Mouse (Mus musculus): ENCODE measurements around the gene Mageb1. TPM values are rescaled to one million over a fixed set of nuclear protein-coding genes. Genes with fewer than 3 reads are reported as not detected.
"Not testable (repeated sequence)": the region's sequence is repeated elsewhere in the genome, so short reads cannot be mapped to it uniquely, and the experiment has no call there.

Gene Mageb1
- polyA plus RNA-seq (2015; fragmentation: Nextera tagmentation; extraction: Ambion mirVana), result not detected in 2 replicates

DNA sequence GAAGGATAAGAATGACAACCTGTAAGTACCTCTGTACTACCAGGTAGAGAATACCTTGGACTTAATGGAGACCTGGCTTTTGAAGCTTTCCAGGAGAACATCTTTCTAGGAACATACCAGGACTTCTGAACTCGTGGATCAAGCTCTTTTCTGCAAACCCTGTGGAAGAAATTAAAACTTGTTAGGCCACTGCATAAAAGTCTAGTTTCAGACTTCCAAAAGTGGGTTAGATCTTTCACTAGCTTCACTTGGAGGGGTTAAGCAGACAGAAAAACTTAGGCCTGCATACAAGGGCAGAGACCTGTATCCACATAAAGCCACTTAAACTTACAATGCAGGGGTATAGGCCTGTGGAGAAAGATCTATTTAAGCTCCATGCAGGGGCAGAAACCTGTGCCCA, at the start of gene Mageb1:
Gene Mageb1, minus strand, starts transcription at position 101 of the 400 bp plus-strand sequence.
- H3K9ac ChIP-seq; H3K4me1 ChIP-seq (replicated peaks); ATAC-seq (ENCODE audit: low read depth); H3K27ac ChIP-seq (replicated peaks); H3K4me3 ChIP-seq; H3K36me3 ChIP-seq; H3K4me2 ChIP-seq; H3K27me3 ChIP-seq; H3K9me3 ChIP-seq: not testable (repeated sequence)
- WGBS, result 27% methylated on average over 1 of the region's 1 CpGs

Other genes with a start within 250 kb of the Mageb1 start
- not detected in 2 replicates for gene Mageb5, start 233.3 kb downstream of the Mageb1 start, polyA plus RNA-seq (2015; fragmentation: Nextera tagmentation; extraction: Ambion mirVana)

Measured in neural tube, embryonic 13.5 days (tissue).